Mouse (Mus musculus) thymus, adult 2 months (tissue): ENCODE results near the gene Vezt.

Experiments used
- CTCF ChIP-seq: fragments of 200-500 bp; IDR thresholded peaks from 2 replicates; pipeline ENCODE4 v1.5.1; 2012; ENCODE audit warnings: mild to moderate bottlenecking, control low read depth, low read length, moderate library complexity, borderline replicate concordance; ENCODE audit not compliant: control insufficient read depth, poor library complexity, insufficient read depth; ENCODE audit errors: extremely low read depth
- POLR2A ChIP-seq: fragments of 200-500 bp; IDR thresholded peaks from 2 replicates; pipeline ENCODE4 v1.6.1; 2012; ENCODE audit warnings: mild to moderate bottlenecking, low read length, control low read depth, moderate library complexity; ENCODE audit not compliant: control insufficient read depth, poor library complexity, insufficient read depth; ENCODE audit errors: extremely low read depth

DNA sequence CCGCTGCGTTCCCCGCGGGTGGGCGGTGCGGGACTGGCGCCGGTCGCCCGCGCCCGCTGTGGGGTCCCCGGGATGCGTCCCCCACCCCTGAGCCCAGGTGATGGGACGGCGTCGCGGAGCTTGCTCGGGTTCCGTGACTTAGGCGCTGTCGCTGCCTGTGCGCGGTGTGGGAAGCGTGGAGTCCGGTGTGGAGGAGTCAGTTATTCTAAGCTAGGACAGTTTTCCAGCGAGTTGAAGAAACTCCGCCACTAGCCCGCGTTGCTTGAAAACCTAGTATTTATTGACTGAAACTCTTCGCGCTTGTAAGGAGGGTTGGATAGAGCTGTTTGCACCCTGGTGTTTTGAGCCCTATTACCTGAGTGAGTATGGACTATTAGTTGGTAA lies 750 bp upstream of the Vezt start:
- no peak for TF ChIP-seq POLR2A
- no peak for TF ChIP-seq CTCF
